Mouse (Mus musculus): ENCODE results near the gene Ncf1.

Gene Ncf1

GRCm38 (mm10) chr5:134229391-134229790, at the start of gene Ncf1:
Gene Ncf1 (minus strand): TSS chr5:134229625.
- no peak for DNase-seq

GRCm38 (mm10) chr5:134277109-134277508, 47.7 kb upstream of the Ncf1 start:
- DNase-seq = no peak

- peak; percentile 50 for DNase-seq
These were observed 46.1 kb upstream of the Ncf1 start for GRCm38 (mm10) chr5:134275556-134275955.

- DNase-seq = peak; percentile 83
These were observed 45.6 kb upstream of the Ncf1 start for GRCm38 (mm10) chr5:134275021-134275420.

- DNase-seq = peak; percentile 43
These were observed 44.3 kb upstream of the Ncf1 start for GRCm38 (mm10) chr5:134273761-134274160.

- peak; percentile 70 for DNase-seq
These were observed 43.3 kb upstream of the Ncf1 start for GRCm38 (mm10) chr5:134272761-134273160.

- DNase-seq = peak; percentile 86
These were observed 42.0 kb upstream of the Ncf1 start for GRCm38 (mm10) chr5:134271421-134271820.

GRCm38 (mm10) chr5:134270566-134270965, 41.1 kb upstream of the Ncf1 start:
- peak; percentile 46 for DNase-seq

- no peak for DNase-seq
These were observed 40.3 kb upstream of the Ncf1 start for GRCm38 (mm10) chr5:134269751-134270150.

GRCm38 (mm10) chr5:134268751-134269150, 39.3 kb upstream of the Ncf1 start:
- DNase-seq = no peak

GRCm38 (mm10) chr5:134266404-134266803, 37.0 kb upstream of the Ncf1 start:
- DNase-seq = peak; percentile 34

GRCm38 (mm10) chr5:134265890-134266289, 36.5 kb upstream of the Ncf1 start:
- no peak for DNase-seq

- DNase-seq = no peak
These were observed 30.7 kb upstream of the Ncf1 start for GRCm38 (mm10) chr5:134260001-134260636.

- no peak for DNase-seq
These were observed 29.5 kb upstream of the Ncf1 start for GRCm38 (mm10) chr5:134258934-134259333.

GRCm38 (mm10) chr5:134258395-134258794, 29.0 kb upstream of the Ncf1 start:
- DNase-seq = no peak

GRCm38 (mm10) chr5:134257349-134258031, 28.1 kb upstream of the Ncf1 start:
- no peak for DNase-seq

- DNase-seq = no peak
These were observed 25.9 kb upstream of the Ncf1 start for GRCm38 (mm10) chr5:134255294-134255693.

- no peak for DNase-seq
These were observed 24.4 kb upstream of the Ncf1 start for GRCm38 (mm10) chr5:134253806-134254205.

GRCm38 (mm10) chr5:134251083-134251482, 21.7 kb upstream of the Ncf1 start:
- DNase-seq = no peak

GRCm38 (mm10) chr5:134250601-134251000, 21.2 kb upstream of the Ncf1 start:
- no peak for DNase-seq

GRCm38 (mm10) chr5:134249245-134249649, 19.8 kb upstream of the Ncf1 start:
- DNase-seq = no peak

GRCm38 (mm10) chr5:134248608-134249244, 19.3 kb upstream of the Ncf1 start:
- no peak for DNase-seq

- DNase-seq = no peak
These were observed 16.7 kb upstream of the Ncf1 start for GRCm38 (mm10) chr5:134246146-134246545.

GRCm38 (mm10) chr5:134244890-134245289, 15.5 kb upstream of the Ncf1 start:
- no peak for DNase-seq
